Mouse (Mus musculus) 3T3-L1 (cell line): ENCODE results near the gene Mgll.

Experiments used
- DNase-seq: peaks from one replicate; pipeline ENCODE4 v3.0.0-alpha.2; 2015; ENCODE audit warnings: low read depth, low spot score

Gene Mgll

DNA sequence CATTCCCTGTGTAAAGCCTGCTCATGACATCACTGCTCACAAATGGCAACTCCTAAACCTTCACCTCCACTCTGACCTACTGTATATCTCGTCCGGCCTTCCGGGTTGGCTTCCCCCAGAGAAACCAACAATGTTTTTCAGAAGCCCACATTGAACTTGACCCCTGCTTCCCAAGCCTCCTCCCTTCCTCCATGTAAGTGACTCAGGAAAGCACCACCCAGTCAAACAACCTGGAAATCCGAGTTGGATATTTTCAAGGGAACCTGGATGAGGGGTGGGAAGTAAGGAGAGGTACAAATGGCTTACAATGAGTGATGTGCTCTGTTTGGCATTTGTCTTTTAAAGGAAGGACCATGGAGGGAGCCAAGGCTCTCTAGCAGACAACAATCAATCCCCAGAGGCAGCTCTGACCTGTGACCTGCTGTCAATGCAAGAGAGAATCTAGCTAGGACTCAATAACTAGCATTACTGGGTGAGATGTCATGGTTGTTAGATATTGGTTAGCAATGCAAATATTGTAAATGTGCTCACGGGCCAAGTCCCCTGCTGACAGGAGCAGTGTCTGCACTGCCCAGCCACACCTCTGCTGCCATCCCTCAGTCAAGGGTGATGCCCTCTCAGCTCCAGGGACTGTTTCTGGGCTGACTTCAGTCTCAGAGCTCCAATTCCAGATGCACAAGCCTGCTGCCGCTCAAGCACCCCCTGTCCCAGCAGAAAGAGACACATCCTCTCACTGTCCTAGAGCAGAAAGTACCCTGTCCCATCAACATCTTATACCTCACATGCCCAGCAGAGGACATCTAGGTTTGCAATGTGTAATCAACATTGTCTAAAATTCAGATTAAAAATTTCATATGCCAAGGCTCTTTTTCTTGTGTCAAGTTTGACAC, 6.8 kb upstream of the Mgll start:
- no peak for DNase-seq

DNA sequence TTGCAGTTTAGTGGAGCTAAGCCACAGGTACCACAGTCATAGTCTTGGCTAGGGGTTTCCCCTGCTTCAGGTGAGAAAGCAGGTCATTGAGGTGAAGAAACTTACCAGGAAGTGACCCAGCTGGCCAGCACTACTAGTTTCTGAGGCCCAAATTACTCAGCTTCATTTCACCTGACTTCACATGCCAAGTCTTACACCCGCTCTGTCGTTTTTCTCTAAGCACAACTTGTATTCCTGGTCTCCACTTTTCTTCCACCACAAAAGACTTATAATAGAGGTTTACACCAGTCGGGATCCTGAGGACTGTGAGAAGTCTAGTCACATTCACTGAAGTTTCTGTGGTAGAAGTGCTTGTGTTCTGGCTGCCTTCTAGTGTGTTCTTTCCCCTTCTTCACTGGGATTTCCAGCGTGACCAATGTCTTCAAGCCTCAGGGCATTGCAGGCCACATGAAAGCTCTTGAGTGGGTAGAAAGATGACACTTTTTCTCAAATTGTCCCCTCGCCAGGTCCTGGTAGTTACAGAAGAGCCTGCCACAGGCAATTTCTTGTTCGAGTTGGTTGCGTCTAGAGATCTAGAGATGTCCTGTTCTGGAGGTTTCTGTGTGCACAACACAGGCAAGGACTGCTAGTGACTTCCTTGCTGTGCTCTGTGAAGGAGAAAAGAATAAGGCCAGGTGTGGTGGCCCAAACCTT, 6.0 kb upstream of the Mgll start:
- no peak for DNase-seq

DNA sequence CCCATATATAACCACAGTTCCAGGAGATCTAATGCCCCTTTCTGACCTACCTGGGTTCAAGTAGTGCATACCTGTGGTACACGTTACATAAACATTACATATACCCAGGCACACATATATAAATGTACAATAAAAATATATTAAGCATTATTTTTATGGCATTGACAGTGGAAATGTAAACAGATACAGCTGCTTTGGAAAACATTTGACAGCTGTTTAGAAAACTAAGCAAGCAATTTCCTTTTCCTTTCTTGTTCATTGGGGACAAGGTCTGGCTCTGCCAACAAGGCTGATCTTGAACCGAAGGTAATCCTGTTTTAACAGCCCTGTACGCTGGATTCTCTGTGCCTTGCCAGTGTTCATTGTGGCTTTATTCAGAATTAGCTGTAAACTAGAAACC, 3.2 kb upstream of the Mgll start:
- no peak for DNase-seq

DNA sequence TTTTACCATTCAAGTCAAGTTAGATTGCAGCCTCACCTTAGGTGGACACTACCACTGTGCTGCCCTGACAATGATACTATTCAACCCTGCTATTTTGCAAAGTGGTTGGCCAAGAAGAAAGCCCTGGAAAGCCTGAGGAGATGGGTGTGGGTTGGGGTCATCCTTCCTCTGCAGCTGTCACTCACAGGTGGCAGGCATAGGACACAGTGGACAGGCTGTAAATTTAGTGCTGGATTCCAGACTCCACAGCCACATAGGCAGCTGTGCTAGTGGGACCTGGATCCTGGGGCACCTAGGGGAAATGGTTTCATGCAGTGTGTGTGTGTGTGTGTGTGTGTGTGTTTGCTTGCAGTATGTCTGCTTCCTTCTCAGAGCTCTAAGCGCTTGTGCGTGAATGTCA, 1.3 kb upstream of the Mgll start:
- DNase-seq = no peak

DNA sequence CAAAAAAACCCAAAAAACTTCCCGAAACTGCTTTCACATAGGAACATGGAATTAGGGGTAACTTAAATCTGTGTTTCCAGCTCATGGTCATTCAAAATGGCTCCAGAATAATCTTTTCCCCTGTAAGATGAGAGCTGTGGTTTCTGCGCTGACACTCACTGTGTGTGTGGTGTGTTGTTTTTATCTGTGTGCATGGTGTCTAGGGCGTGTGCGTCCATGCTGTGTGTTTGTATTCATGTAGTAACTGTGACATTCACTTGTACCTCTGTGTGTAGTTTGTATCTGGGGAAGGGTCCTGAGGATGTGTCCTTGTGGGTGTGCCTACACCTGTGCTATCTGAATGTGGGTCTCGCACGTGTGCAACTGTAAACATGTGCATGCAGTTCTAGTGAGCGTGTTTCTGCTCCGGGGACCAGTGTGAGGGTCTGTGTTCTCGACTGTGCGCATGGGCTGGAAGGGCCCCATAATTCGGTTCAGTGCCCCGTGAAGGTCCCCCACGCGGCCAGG, 353 bp upstream of the Mgll start:
- DNase-seq = no peak

DNA sequence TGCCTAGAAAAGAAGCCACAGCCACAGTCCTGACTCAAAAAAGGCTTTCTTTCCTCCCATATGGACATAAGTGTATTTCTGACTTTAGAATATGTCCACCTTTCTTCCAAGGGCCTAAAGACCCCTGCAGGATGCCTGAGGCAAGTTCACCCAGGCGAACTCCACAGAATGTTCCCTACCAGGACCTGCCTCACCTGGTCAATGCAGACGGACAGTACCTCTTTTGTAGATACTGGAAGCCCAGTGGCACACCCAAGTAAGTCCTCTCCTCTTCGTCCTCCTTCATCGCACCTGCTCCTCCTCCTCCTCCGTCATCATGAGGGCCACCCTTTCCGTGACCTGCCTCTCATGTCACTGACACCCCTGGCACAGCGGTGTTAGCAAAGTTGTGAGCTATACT, 1.4 kb downstream of the Mgll start:
- DNase-seq = no peak

DNA sequence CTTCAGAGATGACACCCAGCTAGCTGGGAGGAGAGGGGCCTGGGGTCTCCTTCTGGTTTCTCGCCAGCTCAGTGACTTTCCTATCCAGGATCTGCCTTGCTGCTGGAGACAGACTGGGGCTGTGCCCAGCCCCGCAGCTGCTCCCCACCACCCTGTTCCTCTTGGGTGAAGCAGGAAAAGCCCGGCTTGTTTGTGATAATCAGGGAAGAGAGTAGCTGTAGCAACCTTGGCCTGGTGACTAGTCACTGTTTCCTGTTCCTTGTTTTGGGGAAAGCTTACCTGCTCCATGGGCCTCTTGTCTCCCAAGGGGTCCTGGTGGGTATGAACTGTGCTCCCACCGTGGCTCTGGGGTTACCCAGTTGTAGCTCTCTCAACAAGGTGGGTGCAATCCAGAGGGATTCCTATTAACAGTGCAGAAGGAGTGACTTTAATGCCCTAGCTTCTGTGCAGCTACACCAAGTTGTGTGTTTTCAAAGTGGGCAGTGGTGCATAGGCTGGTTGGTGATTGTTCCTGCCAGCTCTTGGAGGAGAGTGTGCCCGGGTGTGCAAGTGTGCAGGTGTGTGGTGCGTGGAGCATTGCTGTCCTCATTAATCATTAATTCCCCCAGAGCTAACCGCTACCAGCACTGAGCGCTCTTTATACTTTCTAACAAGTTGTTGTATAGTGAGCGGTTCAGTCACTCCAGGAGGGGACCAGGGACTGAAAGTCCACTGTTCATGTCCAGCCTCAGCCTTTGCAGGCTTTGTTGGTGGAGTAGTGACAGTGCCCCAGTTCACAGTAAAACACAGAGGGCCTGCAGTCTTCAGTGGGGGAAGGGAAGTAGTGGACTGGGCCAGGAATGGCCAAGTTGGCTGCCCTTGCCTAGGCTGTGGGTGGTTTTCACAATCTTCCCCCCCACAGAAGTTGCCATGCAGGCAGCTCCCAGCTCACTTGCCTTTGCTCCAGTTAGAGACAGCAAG, 2.3 kb downstream of the Mgll start:
- DNase-seq = no peak

DNA sequence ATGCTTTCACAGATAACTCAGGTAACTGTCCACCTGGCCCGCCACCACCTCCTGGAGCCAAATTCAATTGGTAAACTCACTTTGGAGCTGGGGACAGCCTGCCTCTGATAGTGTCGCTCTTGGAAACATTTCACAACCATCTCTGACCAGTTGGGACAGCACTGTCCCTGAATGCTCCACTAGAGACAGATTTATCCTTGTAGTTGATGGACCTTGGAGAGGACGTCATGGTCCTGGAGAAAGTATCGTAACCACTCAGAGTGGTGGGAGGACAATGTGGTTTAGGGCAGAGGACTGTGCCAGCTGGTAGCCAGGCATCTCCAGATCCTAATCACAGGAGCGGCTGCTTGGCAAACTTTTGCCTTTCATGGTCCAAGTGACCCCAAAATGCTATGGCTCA, 3.3 kb downstream of the Mgll start:
- DNase-seq = no peak

DNA sequence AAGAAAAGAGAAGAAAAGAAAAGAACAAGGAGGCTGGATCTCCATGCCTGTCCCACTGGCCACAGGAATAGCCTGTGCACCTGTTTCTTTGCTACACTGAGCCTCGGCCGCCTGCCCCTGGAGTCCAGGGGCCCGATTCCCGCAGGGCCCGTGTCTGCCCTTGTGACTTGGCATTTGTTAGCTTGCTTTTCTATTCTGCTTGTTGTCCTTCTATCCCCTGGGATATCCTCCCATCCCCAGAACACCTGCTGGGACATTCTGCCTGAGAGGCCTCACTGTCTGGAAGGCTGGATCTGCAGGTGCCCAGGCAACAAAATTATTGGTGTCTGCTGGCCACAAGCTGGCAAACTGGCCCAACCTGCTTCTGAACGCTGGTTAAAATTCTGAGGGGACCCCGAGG, 3.8 kb downstream of the Mgll start:
- no peak for DNase-seq

DNA sequence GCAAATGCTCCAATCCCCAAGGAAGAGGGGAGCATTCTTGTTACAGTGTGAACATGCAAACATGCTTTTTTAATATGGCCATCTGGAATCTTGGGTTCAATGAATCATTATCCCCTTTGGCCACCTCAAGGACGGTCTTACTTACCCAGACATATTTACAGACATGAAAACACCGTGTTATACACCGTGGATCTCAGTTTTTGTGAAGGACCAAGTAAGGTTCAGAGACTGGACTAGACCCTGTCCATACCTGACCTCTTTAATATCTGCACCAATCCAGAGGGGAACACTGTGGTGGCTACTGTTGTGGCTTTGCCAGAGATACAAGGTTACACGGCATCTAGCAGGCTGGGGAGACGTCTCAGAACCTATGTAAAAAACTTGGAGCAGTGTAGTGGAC, 4.3 kb downstream of the Mgll start:
- no peak for DNase-seq

DNA sequence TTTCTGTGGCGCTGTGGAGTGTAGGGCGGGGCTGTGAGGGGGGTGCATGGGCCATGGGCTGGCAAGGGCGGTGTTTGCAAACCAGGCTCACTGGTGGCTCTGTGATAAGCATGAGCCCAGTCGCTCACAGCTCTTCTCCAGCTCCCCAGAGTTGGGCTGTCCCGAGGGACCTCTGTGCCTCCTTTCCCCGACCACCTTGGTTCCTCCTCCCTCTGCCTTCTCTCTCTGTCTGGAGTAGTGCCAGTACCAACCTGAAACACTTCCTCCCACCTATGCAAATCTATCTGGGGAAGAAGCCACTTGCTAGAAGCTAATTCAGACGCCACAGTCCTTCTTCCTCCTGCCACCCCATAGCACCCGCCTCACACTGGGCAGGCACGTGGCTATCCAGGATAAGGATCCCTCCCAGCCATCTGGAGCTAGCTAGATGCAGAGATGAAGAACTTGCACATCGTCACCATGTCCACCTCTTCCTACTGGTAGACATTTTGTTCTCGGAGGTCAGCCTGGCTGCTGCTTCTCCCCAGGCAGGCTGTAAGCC, 7.1 kb downstream of the Mgll start:
- no peak for DNase-seq

DNA sequence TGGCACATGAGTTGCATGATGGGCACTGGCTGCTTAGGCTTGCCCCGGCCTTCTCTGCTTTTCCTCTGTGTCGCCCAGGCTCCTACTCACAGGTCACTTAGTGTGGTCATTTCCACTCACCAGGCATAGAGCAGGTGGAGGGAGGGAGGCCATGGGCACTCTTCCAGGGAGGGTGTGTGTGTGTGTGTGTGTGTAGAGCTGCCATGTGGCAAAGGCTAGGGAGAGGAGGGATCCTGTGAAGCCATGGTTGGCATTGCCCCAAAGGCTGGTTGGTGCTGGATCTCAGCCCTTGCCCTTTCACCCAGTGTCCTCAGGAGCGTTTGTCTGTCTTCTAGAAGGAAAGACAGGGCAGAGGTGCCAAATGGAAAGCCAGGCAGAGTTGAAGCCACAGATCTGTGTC, 7.8 kb downstream of the Mgll start:
- no peak for DNase-seq

DNA sequence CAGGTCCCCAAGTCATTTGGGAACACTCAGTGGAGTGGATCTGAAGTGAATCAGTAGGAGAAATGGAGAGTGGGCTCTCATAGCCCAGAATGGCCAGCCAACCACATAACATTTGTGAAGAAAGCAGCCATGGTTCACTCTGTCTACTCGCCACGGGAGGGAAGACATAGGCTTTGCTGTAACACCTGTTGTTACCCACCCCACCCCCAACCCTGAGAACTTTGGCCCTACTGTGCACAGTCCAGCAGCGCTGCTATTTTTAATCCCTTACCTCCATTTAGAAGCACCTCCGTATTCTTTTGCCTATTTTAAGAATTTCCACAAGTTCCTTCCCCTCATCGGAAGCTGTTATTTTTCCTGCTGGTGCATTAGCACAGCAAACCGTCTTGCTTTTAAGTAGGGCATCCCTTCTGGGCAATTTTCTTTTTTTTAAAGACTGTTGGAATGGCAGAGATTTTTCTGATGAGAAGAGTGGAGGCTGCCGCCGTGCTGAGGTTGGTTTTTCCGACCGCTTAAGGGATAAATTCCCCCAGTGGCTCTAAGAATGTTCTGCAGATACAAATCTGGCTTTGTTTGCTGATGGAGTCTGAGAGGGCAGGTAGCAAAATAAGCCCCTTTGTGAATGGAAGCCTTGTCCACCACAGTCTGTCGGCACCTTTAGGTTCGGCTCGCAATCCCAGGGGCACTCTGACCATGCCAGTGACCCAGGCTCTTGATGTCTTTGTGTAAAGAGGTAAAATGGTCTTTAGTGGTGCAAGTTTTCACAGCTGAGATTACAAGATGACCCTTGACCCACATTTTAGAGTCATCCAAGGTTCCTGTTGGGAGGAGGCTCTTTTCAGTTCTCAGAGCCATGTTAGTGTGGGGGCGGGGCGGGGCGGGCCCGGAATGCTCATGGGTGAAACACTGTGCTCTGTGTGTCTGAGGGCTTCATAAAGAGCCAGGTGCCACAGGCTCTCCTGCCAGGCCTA, 8.7 kb downstream of the Mgll start:
- no peak for DNase-seq

DNA sequence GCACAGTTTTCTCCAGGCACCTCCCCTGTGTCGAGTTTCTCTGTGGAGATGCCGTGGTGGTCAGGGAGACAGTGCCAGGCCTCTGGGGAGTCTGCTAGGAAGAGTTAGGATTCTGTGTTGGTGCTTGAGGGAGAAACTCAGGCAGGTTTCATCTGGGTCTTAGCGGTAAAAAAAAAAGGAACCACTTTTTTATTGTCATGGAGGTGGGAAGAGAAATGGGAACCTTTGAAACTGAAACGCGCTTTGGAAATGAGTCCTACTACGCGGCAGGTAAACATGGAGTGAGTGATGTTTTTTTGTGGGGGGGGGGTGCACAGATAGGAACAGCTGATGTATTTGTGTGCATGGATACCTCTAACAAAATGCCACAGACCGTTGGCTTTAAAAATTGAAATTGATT, 12.1 kb downstream of the Mgll start:
- DNase-seq = no peak

DNA sequence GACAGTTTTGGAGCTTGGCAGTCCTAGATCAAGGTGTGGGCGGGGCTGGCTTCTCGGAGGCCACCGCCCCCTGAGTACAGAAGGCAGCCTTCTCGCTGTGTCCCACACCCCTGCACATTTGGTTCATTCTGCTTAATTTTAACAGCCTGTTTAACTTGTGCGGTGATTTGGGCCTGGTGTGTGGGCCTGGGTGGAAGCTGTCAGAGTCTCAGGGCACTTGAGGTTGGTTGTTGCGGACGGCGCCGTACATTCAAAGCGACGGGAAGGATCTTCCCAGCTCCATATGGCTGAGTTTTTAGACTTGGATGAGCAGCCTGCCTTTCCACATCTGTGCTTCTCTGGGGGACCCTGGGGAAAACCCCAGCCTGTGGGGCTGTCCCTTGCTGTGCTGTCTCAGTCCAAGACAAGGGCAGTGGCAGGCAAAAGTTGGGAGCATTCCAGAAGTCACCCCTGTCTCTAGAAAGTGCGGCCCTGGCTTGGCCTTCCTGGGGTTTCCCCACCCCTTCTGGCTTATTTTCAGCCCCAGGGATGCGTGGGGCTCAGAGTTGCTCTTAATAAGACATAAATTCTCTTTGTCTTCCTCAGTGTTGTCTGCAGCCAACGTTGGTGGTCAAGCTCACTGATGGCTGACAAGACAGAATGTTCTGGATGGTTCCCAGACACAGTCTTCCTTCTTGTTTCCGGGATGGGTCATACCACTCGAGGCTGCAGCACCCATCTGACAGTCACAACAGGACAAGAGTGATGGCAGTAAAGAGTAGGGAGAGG, 12.7 kb downstream of the Mgll start:
- DNase-seq = no peak

DNA sequence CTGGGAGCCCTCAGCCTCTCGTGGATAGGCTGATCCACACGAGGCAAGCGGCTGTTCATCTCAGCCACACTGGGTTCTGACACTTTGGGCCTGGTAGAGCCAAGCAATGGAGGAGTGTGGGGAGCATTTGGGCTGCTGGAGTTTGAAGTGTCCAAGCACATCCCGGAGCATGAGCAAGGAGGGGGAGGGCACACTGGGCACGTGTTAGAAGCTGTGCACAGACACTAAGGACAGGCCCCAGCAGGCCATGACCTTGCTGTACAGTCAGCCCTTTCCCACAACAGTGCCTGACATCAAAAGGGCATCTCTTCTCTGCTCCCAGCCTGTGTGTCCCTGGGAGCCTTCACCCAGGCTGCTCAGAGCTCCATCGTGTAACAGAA, 13.3 kb downstream of the Mgll start:
- no peak for DNase-seq

DNA sequence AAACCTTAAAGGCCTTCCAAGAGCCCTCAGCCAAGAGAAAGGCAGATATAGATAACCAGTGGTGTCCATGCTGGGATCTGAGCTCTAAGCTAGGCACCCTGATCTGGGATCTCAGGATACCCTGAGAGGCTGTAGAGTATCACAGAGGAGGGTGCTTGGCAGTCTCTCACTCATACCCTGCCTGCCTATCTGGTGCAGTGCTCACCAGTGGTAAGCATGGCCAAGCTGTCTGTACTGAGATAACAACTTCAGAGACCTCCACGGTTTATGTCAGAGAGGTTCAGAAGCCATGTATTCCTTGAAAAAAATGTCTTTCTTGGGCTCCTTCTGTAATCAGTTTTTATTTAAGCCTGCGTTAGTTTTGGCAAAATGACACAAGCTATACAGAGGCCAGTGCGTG, 16.8 kb downstream of the Mgll start:
- DNase-seq = no peak

DNA sequence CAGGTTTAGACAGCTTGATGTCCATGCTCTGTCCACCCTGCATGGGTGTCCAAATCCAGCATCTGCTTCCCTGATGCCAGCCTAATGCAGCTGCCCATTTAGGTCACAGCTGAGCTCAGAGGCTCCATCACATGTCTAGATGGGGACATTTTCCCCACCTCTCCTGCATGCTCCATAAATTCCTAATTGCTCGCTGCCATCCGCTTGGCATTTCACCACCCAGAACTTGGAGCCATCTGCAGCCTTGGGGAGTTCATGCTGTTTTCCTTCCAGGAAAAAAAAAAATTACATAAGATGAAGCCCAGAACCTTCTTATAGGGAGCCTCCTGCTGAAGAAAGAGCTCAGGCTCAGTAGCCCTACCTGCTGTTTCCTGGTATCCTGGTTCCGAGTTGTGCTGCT, 17.6 kb downstream of the Mgll start:
- no peak for DNase-seq

DNA sequence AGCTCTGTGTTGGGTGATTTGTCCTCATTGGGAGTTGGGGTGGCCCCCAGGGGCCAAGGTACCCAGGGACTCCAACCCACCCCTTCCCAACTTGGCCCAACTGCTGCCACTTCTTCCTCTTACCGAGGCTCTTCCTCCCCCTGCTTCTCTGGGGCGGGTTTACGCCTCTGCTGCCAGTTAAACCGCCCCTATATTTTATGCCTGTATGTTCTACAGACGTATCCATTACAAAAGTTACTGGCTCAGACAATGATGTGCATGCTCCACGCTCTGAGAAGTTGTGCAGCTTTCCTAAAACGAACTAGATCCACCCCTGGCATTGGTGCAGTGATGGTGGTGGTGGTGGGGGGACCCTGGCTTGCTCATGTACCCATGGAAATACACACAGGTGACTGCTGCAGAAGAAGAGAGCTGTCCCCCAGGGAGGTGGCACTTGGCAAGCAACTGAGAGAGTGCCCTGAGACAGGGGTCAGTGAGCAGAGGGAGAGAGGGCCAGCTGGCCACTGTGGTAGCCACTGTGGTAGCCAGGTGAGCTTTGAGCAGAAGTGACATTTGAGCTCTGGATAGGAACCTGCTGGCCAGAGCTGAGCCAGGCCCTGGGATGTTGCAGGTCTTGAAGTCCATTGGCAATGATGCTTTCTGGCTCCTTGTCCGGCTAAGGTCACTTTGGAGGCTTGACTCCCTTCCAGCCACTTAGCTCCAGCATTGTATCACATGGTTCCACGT, 18.2 kb downstream of the Mgll start:
- DNase-seq = no peak
